Mouse (Mus musculus) midbrain, embryonic 15.5 days (tissue): Measurements from ENCODE around the gene Kantr. TPM values are rescaled to one million over a fixed set of nuclear protein-coding genes. Genes with fewer than 3 reads are reported as not detected.

Experiments used
- polyA plus RNA-seq: library from polyadenylated mRNA; unstranded; fragments of >200 nt; fragmentation: Nextera tagmentation; extraction: Ambion mirVana; gene quantifications from 2 replicates; pipeline ENCODE4 v1.2.1, GENCODE M21; 2015

Kantr gene
- polyA plus RNA-seq, 1 experiment from 2014 or later = 38.9 TPM

Other genes starting within 250 kb of the Kantr start
- gene Iqsec2, start 183.2 kb downstream of the Kantr start, polyA plus RNA-seq = 4.8 and 6.3 TPM in 2 replicates
- gene Kdm5c, start 94.5 kb downstream of the Kantr start, polyA plus RNA-seq = 38.6 and 38.9 TPM in 2 replicates
- 58.7 and 60.4 TPM in 2 replicates for gene Tspyl2, start 14.9 kb upstream of the Kantr start, polyA plus RNA-seq
- 11.1 and 13.6 TPM in 2 replicates for gene Gpr173, start 41.2 kb upstream of the Kantr start, polyA plus RNA-seq
- not detected in 2 replicates for gene Cldn34a, start 235.8 kb upstream of the Kantr start, polyA plus RNA-seq